Mouse (Mus musculus) neutrophil, adult 5-6 weeks (primary cell): ENCODE results near the gene Grem2. TPM values are rescaled to one million over a fixed set of nuclear protein-coding genes. Genes with fewer than 3 reads are reported as not detected.

Experiments
- ATAC-seq: fragments of 151-379, 151-347 bp; 2 replicates; pipeline ENCODE4 v1.8.0; 2017; ENCODE audit warnings: mild to moderate bottlenecking, moderate TSS enrichment; ENCODE audit not compliant: insufficient number of reproducible peaks, poor library complexity, low FRiP score, severe bottlenecking; ENCODE audit errors: extremely low read depth
- total RNA-seq: library from RNA; stranded (forward); fragments of 200-1000 nt; gene quantifications from 2 replicates; pipeline ENCODE4 v1.2.3, GENCODE M21; 2017

Grem2 gene
- total RNA-seq, 1 experiment from 2014 or later = not detected

GRCm38 (mm10) chr1:174836861-174837260 lies 84.8 kb downstream of the Grem2 start:
- no peak for ATAC-seq

DNA sequence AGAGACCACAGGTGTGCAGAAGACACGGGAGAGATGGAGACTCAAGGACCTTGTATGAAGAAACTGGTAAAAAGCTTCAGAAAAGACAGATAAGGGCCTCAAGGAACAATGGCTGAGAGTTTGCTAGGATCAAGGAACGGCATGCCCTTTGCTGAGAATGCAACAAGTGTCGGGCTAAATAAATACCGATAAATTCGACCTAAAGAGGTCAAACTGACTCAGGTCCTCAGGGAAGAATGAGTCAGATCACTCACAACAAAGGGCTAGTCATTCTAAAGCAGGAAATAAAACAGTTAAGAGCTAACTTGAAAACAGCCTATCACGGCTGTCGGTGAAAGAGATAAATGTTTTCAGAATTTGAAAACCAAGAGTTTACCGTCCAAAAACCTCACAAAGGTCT lies 95.1 kb downstream of the Grem2 start:
- ATAC-seq = no peak

DNA sequence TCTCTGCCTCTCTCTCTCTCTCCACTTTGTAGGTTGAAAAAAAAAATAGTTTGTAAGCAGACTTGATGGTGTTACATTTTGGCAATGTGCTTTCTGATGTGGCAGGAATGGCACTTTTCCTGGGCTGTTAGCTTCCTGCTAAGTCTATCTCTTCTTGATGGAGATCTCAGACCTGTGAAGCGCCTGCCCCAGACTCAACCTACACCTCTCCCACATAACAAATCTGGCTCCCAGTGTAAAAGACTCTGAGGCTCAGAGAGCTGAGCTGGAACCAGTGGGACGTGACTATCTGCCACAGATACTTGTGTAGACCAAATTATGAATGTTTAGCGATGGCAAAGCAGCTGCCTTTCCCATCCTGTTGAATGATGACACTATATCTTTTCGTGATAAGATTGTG lies 109.8 kb downstream of the Grem2 start:
- ATAC-seq = no peak

- no peak for ATAC-seq
Observed at GRCm38 (mm10) chr1:174788617-174789016, 133.0 kb downstream of the Grem2 start.
